Mouse (Mus musculus) ES-E14 (cell line): ENCODE results near the gene Gm49384. TPM values are rescaled to one million over a fixed set of nuclear protein-coding genes. Genes with fewer than 3 reads are reported as not detected.

Source experiments
- DNase-seq: peaks from one replicate; pipeline ENCODE4 v3.0.0-alpha.2; 2013; ENCODE audit warnings: low read depth, low spot score
- H3K27ac ChIP-seq: 2 replicates; pipeline ENCODE4 v1.5.1; 2012; ENCODE audit warnings: low read depth, mild to moderate bottlenecking, low read length, moderate library complexity, mixed read lengths; ENCODE audit not compliant: poor library complexity, insufficient read depth, severe bottlenecking
- H3K36me3 ChIP-seq: 2 replicates; pipeline ENCODE4 v1.6.1; 2012; ENCODE audit warnings: mild to moderate bottlenecking, low read length, moderate library complexity, mixed read lengths; ENCODE audit not compliant: control insufficient read depth, poor library complexity, insufficient read depth, severe bottlenecking
- H3K4me1 ChIP-seq, 2 experiments: fragments of 150-350 bp in 1 of 2; sonication (generic) in 1 of 2; 2 replicates each; pipeline ENCODE4 v1.6.1; 2012; ENCODE audit warnings: low read length in 2 of 2, mild to moderate bottlenecking in 1 of 2, mixed read lengths in 1 of 2; ENCODE audit not compliant: control insufficient read depth in 2 of 2, insufficient read depth in 2 of 2, poor library complexity in 1 of 2
- H3K4me3 ChIP-seq, 2 experiments: fragments of 150-350 bp in 1 of 2; sonication (generic) in 1 of 2; 2 replicates each; pipeline ENCODE4 v1.5.1; 2012; ENCODE audit warnings: low read length in 2 of 2, low read depth in 1 of 2, mild to moderate bottlenecking in 1 of 2, mixed read lengths in 1 of 2; ENCODE audit not compliant: insufficient read depth in 1 of 2, poor library complexity in 1 of 2, severe bottlenecking in 1 of 2
- H3K9ac ChIP-seq: 2 replicates; pipeline ENCODE4 v1.6.1; 2012; ENCODE audit warnings: low read depth, mild to moderate bottlenecking, low read length, mixed read lengths; ENCODE audit not compliant: poor library complexity, insufficient read depth, severe bottlenecking
- H3K9me3 ChIP-seq: fragments of 150-350 bp; sonication (generic); 2 replicates; pipeline ENCODE4 v1.6.1; 2012; ENCODE audit warnings: low read depth, mild to moderate bottlenecking, low read length; ENCODE audit not compliant: control insufficient read depth, insufficient read depth
- CHD2 ChIP-seq: IDR thresholded peaks from 2 replicates; pipeline ENCODE4 v1.6.1; 2014; ENCODE audit warnings: mild to moderate bottlenecking, low read depth, low read length, inconsistent platforms
- HCFC1 ChIP-seq: IDR thresholded peaks from 2 replicates; pipeline ENCODE4 v1.6.1; 2012; ENCODE audit warnings: low read length, inconsistent platforms, borderline replicate concordance; ENCODE audit not compliant: insufficient read depth
- MAFK ChIP-seq: IDR thresholded peaks from 2 replicates; pipeline ENCODE4 v1.6.1; 2014; ENCODE audit warnings: mild to moderate bottlenecking, low read depth, low read length, inconsistent platforms; ENCODE audit not compliant: insufficient read depth
- ZC3H11A ChIP-seq: IDR thresholded peaks from 2 replicates; pipeline ENCODE4 v1.6.1; 2012; ENCODE audit warnings: low read depth, mild to moderate bottlenecking, inconsistent platforms, low read length, borderline replicate concordance
- ZNF384 ChIP-seq: IDR thresholded peaks from 2 replicates; pipeline ENCODE4 v1.6.1; 2012; ENCODE audit warnings: low read depth, low read length, inconsistent platforms
- in situ Hi-C, 2 experiments: fragments of 600-800 bp; cut with MboI; formaldehyde crosslinking; loops; one replicate each; pipeline ENCODE4 v1.15.1; 2025; ENCODE audit warnings: low sequenced_read_pairs in 2 of 2, inconsistent platforms in 1 of 2; ENCODE audit not compliant: unreplicated experiment in 2 of 2
- total RNA-seq: library from RNA; depleted of rRNA; stranded (reverse); fragments of 300-350 nt; gene quantifications from 2 replicates; pipeline ENCODE4 v1.2.3, GENCODE M21; 2012

The Gm49384 gene
- total RNA-seq, 1 experiment, result 12.1 TPM

DNA sequence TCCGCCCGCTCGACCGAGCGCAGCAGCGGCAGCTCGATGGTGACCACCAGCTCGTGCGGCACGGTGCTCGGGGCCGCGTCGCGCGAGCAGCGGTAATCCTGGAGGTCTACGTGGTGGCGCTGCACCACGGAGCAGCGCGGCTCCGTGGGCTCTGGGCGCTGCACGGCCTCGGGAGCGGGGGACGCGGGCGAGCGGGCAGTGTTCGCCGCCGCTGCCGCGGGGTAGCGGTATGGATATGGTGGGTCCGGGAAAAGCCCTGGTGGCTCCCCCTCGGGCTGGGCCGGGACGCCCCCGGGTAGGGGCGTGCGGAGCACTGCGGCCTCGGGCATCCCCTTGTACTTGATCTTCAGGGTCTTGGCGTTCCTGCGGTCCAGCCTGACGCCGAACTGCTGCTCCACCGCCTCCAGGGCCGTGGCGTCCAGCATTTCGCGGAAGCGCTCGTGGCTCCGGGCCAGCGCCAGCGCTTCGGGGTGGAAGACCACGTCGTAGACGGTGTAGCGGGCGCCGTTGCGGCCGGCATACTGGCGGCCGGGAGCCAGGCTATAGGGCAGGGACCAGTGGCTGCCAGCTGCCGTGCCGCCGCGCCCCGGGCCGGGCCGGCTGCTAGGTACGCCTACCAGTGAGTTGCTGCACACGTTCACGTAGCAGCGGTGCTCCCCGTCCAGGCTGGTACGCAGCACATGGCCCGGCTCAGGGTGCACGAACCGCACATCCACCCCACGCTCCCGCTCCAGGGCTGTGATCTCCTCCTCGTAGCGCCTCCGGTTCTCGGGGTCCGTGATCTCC, 6.5 kb downstream of the Gm49384 start:
- Histone ChIP-seq H3K9ac (peak overlapping the region; percentile 79), H3K4me1 (peaks cover 4% of the 10 kb centered on the region in 2 experiments; a peak in 1 of 4 replicates), H3K4me3 (peak overlapping the region; percentile 83 to 99), H3K27ac (no peak overlapping the region), H3K9me3 (no peaks in the 10 kb centered on the region), H3K36me3 (no peaks in the 10 kb centered on the region; the same call in 1 of the 2 replicates)
- in situ Hi-C loops, result no loop called here
- DNase-seq, result peak; percentile 20
- TF ChIP-seq MAFK, result no peak
- 0 out of 2 replicates have a peak, but pooled peaks have one; percentile 2 for TF ChIP-seq HCFC1

DNA sequence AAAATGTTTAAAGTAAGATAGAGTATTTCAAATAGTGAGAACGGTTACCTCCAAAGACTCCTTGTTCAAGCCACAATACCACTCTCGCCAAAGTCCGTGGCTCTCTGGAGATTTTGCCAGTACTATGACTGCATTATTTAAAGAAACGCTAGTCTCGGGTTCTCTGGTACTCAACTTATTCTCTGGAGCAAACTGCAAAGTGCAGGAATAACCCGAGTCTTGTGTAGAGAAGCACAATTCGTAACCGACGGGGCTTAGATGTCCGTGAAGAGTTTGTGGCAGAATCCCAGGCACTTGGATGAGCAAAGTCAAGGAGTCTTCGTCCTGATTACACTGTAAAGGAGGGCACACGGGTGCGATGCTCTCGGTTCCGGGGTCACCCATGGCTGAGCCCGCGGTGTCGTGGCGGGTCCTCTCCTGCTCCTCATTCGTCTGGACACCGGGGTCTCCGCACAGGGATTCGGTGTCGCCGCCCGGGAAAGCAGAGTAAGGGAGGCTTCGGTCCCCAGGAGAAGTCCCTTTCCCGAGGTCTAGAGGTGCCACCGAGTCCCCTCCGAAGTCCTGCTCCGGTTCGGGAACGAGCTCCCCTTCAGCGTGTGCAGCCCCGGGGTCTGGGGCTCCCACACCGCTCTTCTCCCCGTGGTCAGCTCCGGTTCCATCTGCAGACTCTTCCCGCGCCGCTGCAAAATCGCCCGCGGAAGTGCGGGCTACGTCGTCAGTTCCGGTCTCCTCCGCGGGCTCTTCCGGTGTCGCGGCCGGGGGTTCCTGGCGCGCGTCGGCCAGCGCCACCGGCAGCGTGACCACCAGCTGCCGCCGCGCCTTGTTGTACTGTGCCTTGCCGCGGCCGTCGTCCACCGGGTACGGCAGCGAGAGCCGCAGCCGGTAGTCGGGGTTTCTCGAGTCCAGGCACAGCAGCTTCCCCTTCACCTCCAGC, 7.4 kb downstream of the Gm49384 start, which contains the start of gene Gm49383:
TSS of gene Gm49383 (minus strand) at position 661 of the 934 bp plus-strand sequence.
- TF ChIP-seq HCFC1 (0 out of 2 replicates have a peak, but pooled peaks have one; percentile 33), CHD2 (no peak)
- peak within 1 kb of the TSS; percentile 83 to 99 for H3K4me3 ChIP-seq
- DNase-seq, result peak; percentile 21
- H3K4me1 ChIP-seq, result peaks cover 4% of the 10 kb centered on the region in 2 experiments; a peak in 1 of 4 replicates
- in situ Hi-C loops, result no loop called here
- H3K36me3 ChIP-seq, result no peaks in the 10 kb centered on the region; the same call in 1 of the 2 replicates
- no peak within 1 kb of the TSS for H3K27ac ChIP-seq
- H3K9ac ChIP-seq, result peak within 1 kb of the TSS; percentile 79
- H3K9me3 ChIP-seq, result no peaks in the 10 kb centered on the region

DNA sequence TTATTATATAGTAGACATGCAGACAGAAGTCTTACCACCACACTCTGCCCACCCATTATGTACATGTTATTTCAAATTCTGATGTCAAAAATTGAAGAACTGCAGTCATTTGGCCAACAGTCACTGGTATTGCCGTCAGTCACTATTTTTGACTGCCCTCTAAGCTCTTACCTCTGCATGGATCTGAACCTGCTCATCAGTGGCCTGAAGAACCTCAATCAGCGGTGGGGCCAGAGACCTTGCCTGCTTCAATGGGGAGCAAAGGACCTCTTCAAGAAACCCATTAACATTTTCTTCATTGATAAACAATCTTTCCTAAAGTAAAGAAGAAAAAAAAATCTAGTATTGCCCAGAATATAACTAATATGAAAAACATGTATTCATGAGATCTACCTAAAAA, 11.4 kb downstream of the Gm49384 start:
- in situ Hi-C loops, result no loop called here
- Histone ChIP-seq H3K9me3 (no peaks in the 10 kb centered on the region), H3K4me1 (peaks cover 0 to 1% of the 10 kb centered on the region in 2 experiments; a peak in 1 of 4 replicates), H3K27ac (no peak overlapping the region), H3K4me3 (no peak overlapping the region), H3K9ac (no peak overlapping the region), H3K36me3 (peaks cover 6% of the 10 kb centered on the region; the same call in 1 of the 2 replicates)
- DNase-seq, result no peak
- no peak for TF ChIP-seq ZC3H11A
- no peak for TF ChIP-seq HCFC1
- no peak for TF ChIP-seq ZNF384
- no peak for TF ChIP-seq CHD2

DNA sequence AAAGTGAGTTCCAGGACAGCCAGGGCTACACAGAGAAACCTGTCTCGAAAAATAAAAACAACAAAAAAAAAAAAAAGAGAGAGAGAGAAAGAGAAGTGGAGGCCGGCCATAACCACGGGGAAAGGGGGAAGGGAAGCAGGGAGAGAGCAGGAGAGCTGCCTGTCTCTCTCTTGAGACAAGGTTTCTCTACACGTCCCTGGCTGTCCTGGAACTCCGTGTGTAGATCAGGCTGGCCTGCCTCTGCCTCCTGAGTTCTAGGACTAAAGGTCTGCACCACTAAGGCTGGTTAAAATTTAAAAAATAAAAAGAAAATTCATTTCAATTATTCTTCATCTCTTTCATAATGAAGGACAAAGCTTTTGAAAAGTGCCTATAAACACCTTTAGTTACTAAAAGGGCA, 12.7 kb downstream of the Gm49384 start:
- H3K4me1 ChIP-seq, result peaks cover 0 to 1% of the 10 kb centered on the region in 2 experiments; a peak in 1 of 4 replicates

More for the DNA sequence above, 12.7 kb downstream of the Gm49384 start:
- H3K36me3 ChIP-seq, result peaks cover 9% of the 10 kb centered on the region; the same call in 1 of the 2 replicates
- H3K9me3 ChIP-seq, result no peaks in the 10 kb centered on the region
- TF ChIP-seq MAFK (no peak), CHD2 (no peak), HCFC1 (no peak), ZC3H11A (no peak), ZNF384 (no peak)
- H3K4me3 ChIP-seq, result no peak overlapping the region
- in situ Hi-C loops, result no loop called here
- H3K9ac ChIP-seq, result no peak overlapping the region
- no peak for DNase-seq
- no peak overlapping the region; the same call in 1 of the 2 replicates for H3K27ac ChIP-seq
